Mouse (Mus musculus) testis, adult 2 months (tissue): ENCODE measurements around the gene Mta1. TPM values are rescaled to one million over a fixed set of nuclear protein-coding genes. Genes with fewer than 3 reads are reported as not detected.
A peak's percentile ranks its signal among the peaks of the same experiment; 100 is the strongest.

ENCODE experiments used
- H3K27ac ChIP-seq: fragments of 200-500 bp; 2 replicates; pipeline ENCODE4 v1.5.1; 2012; ENCODE audit warnings: low read depth, low read length; ENCODE audit not compliant: control insufficient read depth, insufficient read depth
- H3K27me3 ChIP-seq: fragments of 200-500 bp; 2 replicates; pipeline ENCODE4 v1.6.1; 2012; ENCODE audit warnings: mild to moderate bottlenecking, low read length, moderate library complexity; ENCODE audit not compliant: control insufficient read depth, insufficient read depth
- H3K36me3 ChIP-seq: fragments of 200-500 bp; 2 replicates; pipeline ENCODE4 v1.6.1; 2012; ENCODE audit warnings: mild to moderate bottlenecking, low read length; ENCODE audit not compliant: control insufficient read depth, insufficient read depth
- H3K4me1 ChIP-seq: fragments of 200-500 bp; 2 replicates; pipeline ENCODE4 v1.6.1; 2012; ENCODE audit warnings: low read length; ENCODE audit not compliant: control insufficient read depth, insufficient read depth
- H3K4me3 ChIP-seq: fragments of 200-500 bp; 2 replicates; pipeline ENCODE4 v1.5.1; 2012; ENCODE audit warnings: low read depth, mild to moderate bottlenecking, low read length, moderate library complexity, mixed read lengths; ENCODE audit not compliant: control insufficient read depth
- CTCF ChIP-seq: fragments of 200-500 bp; IDR thresholded peaks from 2 replicates; pipeline ENCODE4 v1.5.1; 2012; ENCODE audit warnings: low read depth, mild to moderate bottlenecking, inconsistent platforms, low read length, moderate library complexity; ENCODE audit not compliant: control insufficient read depth, insufficient read depth, insufficient replicate concordance
- POLR2A ChIP-seq: fragments of 200-500 bp; IDR thresholded peaks from 2 replicates; pipeline ENCODE4 v1.6.1; 2012; ENCODE audit warnings: low read depth, mild to moderate bottlenecking, inconsistent platforms, low read length, moderate library complexity; ENCODE audit not compliant: control insufficient read depth
- polyA plus RNA-seq: library from polyadenylated mRNA; depleted of rRNA; stranded (reverse); fragments of >200 nt; gene quantifications from 2 replicates; pipeline ENCODE4 v1.2.3, GENCODE M21; 2012

Gene Mta1
- polyA plus RNA-seq, 1 experiment: 57.9 TPM

GRCm38 (mm10) chr12:113151046-113151445 lies 53.0 kb downstream of the Mta1 start:
- H3K27me3 ChIP-seq: no peaks in the 10 kb centered on the region
- peaks cover 51% of the 10 kb centered on the region for H3K4me1 ChIP-seq
- TF ChIP-seq CTCF: no peak
- no peak for TF ChIP-seq POLR2A
- no peak overlapping the region for H3K27ac ChIP-seq
- peak overlapping the region; percentile 77 for H3K4me3 ChIP-seq
- no peaks in the 10 kb centered on the region for H3K36me3 ChIP-seq

- TF ChIP-seq CTCF (no peak), POLR2A (no peak)
- Histone ChIP-seq H3K27ac (no peak overlapping the region), H3K36me3 (no peaks in the 10 kb centered on the region), H3K4me1 (peaks cover 52% of the 10 kb centered on the region), H3K4me3 (peak overlapping the region; percentile 77), H3K27me3 (no peaks in the 10 kb centered on the region)
Measured at GRCm38 (mm10) chr12:113151661-113152271, 53.7 kb downstream of the Mta1 start.

- Histone ChIP-seq H3K27me3 (no peaks in the 10 kb centered on the region), H3K4me3 (peak overlapping the region; percentile 77), H3K4me1 (peaks cover 52% of the 10 kb centered on the region), H3K36me3 (no peaks in the 10 kb centered on the region), H3K27ac (no peak overlapping the region)
- TF ChIP-seq CTCF (no peak), POLR2A (no peak)
Measured at GRCm38 (mm10) chr12:113152272-113152661, 54.2 kb downstream of the Mta1 start.

GRCm38 (mm10) chr12:113152991-113153525 lies 55.0 kb downstream of the Mta1 start:
- Histone ChIP-seq H3K4me3 (no peak overlapping the region; the same call in 1 of the 2 replicates), H3K36me3 (no peaks in the 10 kb centered on the region), H3K27me3 (no peaks in the 10 kb centered on the region), H3K4me1 (peaks cover 48% of the 10 kb centered on the region), H3K27ac (no peak overlapping the region)
- no peak for TF ChIP-seq POLR2A
- no peak for TF ChIP-seq CTCF

- H3K4me1 ChIP-seq: peaks cover 42% of the 10 kb centered on the region
- no peak overlapping the region for H3K27ac ChIP-seq
- no peaks in the 10 kb centered on the region for H3K27me3 ChIP-seq
- H3K4me3 ChIP-seq: no peak overlapping the region
- H3K36me3 ChIP-seq: no peaks in the 10 kb centered on the region
- TF ChIP-seq POLR2A (no peak), CTCF (no peak)
Measured at GRCm38 (mm10) chr12:113153971-113154370, 55.9 kb downstream of the Mta1 start.

- no peaks in the 10 kb centered on the region for H3K36me3 ChIP-seq
- peak overlapping the region; percentile 83; the same call in 1 of the 2 replicates for H3K27ac ChIP-seq
- no peaks in the 10 kb centered on the region for H3K27me3 ChIP-seq
- no peak for TF ChIP-seq POLR2A
- TF ChIP-seq CTCF: no peak
- peaks cover 39% of the 10 kb centered on the region for H3K4me1 ChIP-seq
- H3K4me3 ChIP-seq: peak overlapping the region; percentile 94
Measured at GRCm38 (mm10) chr12:113154747-113155075, 56.6 kb downstream of the Mta1 start.

- H3K27ac ChIP-seq: peak overlapping the region; percentile 83
- peak overlapping the region; percentile 94 for H3K4me3 ChIP-seq
- TF ChIP-seq CTCF: 0 out of 2 replicates have a peak, but pooled peaks have one; percentile 8
- TF ChIP-seq POLR2A: peak; percentile 25; the same call in 1 of the 2 replicates
- no peaks in the 10 kb centered on the region for H3K27me3 ChIP-seq
- H3K36me3 ChIP-seq: no peaks in the 10 kb centered on the region
- H3K4me1 ChIP-seq: peaks cover 39% of the 10 kb centered on the region
Measured at GRCm38 (mm10) chr12:113155076-113155771, 57.1 kb downstream of the Mta1 start.
